Mouse (Mus musculus) gastrocnemius, adult 2 months (tissue): ENCODE results near the gene Cemip. TPM values are rescaled to one million over a fixed set of nuclear protein-coding genes. Genes with fewer than 3 reads are reported as not detected.
"Not testable (repeated sequence)": the region's sequence is repeated elsewhere in the genome, so short reads cannot be mapped to it uniquely, and the experiment has no call there.

ENCODE experiments used
- DNase-seq: peaks from one replicate; pipeline ENCODE4 v3.0.0; 2022
- H3K27ac ChIP-seq: fragments of 200-600 bp; 2 replicates; pipeline ENCODE4 v1.8.1; 2022; ENCODE audit warnings: mild to moderate bottlenecking
- H3K4me3 ChIP-seq: fragments of 200-600 bp; 2 replicates; pipeline ENCODE4 v1.8.1; 2022; ENCODE audit warnings: mild to moderate bottlenecking, moderate library complexity
- CTCF ChIP-seq: fragments of 200-600 bp; IDR thresholded peaks from 2 replicates; pipeline ENCODE4 v1.8.1; 2022; ENCODE audit warnings: antibody characterized with exemption, mild to moderate bottlenecking, moderate library complexity
- intact Hi-C: fragments of 180-260 bp; cut with DNase I; formaldehyde crosslinking; loops from one replicate; pipeline ENCODE4 v1.15.1; 2025
- total RNA-seq, 2 experiments: library from RNA; stranded (reverse); gene quantifications; 2 replicates each; pipeline ENCODE4 v1.2.3; 2021

The Cemip gene
- total RNA-seq, 2 experiments from 2014 or later: not detected

DNA sequence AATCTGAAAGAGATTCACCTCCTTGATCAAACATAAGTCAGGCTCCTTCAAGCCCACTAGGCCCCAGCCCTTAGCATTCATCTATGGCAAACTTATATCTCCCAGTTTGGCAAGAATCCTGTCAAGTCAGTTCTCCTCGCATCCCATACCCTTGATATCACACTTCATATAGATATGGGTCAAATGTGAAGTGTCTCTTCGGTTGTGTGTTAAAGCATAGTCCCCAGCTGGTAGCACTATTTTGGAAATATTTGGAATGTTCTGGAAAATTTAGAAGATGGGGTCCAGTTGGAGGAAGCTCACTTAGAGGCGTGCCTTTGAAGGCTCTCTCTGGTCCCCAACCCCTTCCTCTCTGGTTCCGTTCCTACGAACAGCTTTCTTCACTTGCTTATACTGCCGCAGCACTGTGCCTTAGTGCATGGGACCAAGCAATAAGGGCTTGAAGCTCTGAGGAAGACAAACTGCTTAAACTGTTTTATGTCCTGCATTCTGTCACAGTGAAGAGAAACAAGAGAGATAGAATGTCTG, 172.8 kb downstream of the Cemip start:
- intact Hi-C loops: no loop called here
- no peak for TF ChIP-seq CTCF

GRCm38 (mm10) chr7:83911909-83912308, 174.4 kb downstream of the Cemip start:
- intact Hi-C loops: no loop called here
- Histone ChIP-seq H3K4me3 (no peak overlapping the region), H3K27ac (no peak overlapping the region)
- no peak for TF ChIP-seq CTCF
- no peak for DNase-seq

More for the DNA sequence above, 172.8 kb downstream of the Cemip start:
- Histone ChIP-seq H3K4me3 (no peak overlapping the region), H3K27ac (no peak overlapping the region)
- no peak for DNase-seq

GRCm38 (mm10) chr7:83904831-83905230, 181.5 kb downstream of the Cemip start:
- DNase-seq: no peak
- intact Hi-C loops: no loop called here
- no peak for TF ChIP-seq CTCF
- no peak overlapping the region for H3K4me3 ChIP-seq
- no peak overlapping the region for H3K27ac ChIP-seq

GRCm38 (mm10) chr7:83902296-83903145, 183.8 kb downstream of the Cemip start:
- no peak for DNase-seq
- Histone ChIP-seq H3K4me3 (no peak overlapping the region), H3K27ac (no peak overlapping the region)
- TF ChIP-seq CTCF: no peak
- intact Hi-C loops: no loop called here

DNA sequence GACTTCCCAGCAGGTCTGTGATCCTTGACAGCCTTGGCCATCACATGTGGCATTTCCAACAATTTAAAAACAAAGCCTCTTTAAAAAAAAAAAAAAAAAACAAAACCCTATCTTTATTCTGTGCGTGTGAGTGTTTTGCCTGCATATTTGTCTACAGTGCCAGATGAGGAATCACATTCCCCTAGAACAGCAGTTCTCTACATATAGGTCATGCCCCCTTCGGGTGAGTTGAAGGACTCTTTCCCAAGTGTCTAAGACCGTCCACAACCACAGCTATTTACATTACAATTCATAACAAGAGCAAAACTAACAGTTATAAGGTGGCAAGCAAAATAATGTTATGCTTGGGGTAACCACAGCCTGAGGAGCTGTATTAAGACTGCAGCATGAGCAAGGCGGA, 184.9 kb downstream of the Cemip start:
- Histone ChIP-seq H3K4me3 (no peak overlapping the region), H3K27ac (no peak overlapping the region)
- no peak for TF ChIP-seq CTCF
- no peak for DNase-seq
- intact Hi-C loops: no loop called here

GRCm38 (mm10) chr7:83900519-83900918, 185.8 kb downstream of the Cemip start:
- TF ChIP-seq CTCF: no peak
- no peak for DNase-seq
- Histone ChIP-seq H3K4me3 (no peak overlapping the region), H3K27ac (no peak overlapping the region)
- intact Hi-C loops: no loop called here

DNA sequence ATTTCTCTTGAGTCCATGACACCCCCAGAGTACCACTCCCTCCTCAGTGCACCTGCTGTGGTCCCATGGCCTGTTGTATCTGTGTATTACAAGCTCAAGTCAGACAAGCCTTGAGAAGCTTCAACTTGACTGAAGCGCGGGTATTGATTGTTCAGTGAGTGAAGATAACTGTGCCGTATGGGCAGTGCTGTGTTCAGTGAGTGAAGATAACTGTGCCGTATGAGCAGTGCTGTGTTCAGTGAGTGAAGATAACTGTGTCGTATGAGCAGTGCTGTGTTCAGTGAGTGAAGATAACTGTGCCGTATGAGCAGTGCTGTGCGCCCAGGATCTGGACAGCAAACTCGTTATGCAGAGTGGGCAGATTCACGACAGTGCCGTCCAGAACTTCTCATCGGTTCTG, 188.0 kb downstream of the Cemip start:
- DNase-seq: no peak
- Histone ChIP-seq H3K4me3 (no peak overlapping the region), H3K27ac (no peak overlapping the region)
- intact Hi-C loops: loop anchor here (10.0 kb wide), 1 partner anchor 257 kb away; the partner anchor contains the start of gene Abhd17c
- TF ChIP-seq CTCF: no peak

DNA sequence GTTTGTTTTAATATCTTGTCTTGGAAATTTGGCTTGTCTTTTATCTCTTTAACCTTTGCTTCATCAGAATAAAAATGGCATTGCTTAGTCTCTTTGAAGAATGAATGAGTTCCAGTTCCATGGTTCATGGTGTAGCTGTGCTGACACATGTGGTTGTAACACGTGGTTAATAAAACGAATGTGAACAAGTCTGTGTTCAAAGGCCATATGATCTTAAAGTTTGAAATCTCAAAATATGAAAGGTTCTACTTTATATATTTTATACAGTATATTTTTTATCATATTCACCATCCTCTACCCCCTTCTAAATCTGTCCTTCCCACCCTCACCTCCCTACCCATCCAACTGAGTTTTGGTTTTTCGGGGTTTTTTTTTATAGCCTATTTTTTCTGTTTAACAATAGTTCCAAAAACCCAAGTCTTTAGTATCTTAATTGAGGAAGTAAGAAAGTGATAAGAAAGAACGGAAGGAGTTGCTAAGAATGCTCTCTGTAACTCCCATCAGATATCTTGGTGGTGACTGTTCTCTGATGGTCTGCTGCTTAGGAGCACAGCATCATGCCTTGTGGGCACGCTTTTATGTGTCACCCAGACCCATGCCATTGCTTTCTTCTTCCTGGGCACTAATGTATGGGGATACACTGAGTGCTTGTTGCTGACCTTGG, 190.1 kb downstream of the Cemip start:
- no peak for DNase-seq
- intact Hi-C loops: loop anchor here (10.0 kb wide), 1 partner anchor 259 kb away; the partner anchor contains the start of gene Abhd17c
- Histone ChIP-seq H3K4me3 (no peak overlapping the region), H3K27ac (no peak overlapping the region)
- no peak for TF ChIP-seq CTCF

- H3K27ac ChIP-seq: no peak overlapping the region
- intact Hi-C loops: loop anchor here (5.0 to 10.0 kb wide), 2 partner anchors 260 to 793 kb away; partner anchors contain the start of genes Abhd17c and Zfand6
- no peak overlapping the region for H3K4me3 ChIP-seq
- TF ChIP-seq CTCF: no peak
- DNase-seq: no peak
Observed at GRCm38 (mm10) chr7:83894348-83894747, 192.0 kb downstream of the Cemip start.

GRCm38 (mm10) chr7:83892333-83892669, 194.0 kb downstream of the Cemip start:
- no peak for TF ChIP-seq CTCF
- intact Hi-C loops: loop anchor here (5.0 to 10.0 kb wide), 2 partner anchors 262 to 795 kb away; partner anchors contain the start of genes Abhd17c and Zfand6
- DNase-seq: no peak
- Histone ChIP-seq H3K4me3 (peak overlapping the region; percentile 94), H3K27ac (peak overlapping the region; percentile 89)

DNA sequence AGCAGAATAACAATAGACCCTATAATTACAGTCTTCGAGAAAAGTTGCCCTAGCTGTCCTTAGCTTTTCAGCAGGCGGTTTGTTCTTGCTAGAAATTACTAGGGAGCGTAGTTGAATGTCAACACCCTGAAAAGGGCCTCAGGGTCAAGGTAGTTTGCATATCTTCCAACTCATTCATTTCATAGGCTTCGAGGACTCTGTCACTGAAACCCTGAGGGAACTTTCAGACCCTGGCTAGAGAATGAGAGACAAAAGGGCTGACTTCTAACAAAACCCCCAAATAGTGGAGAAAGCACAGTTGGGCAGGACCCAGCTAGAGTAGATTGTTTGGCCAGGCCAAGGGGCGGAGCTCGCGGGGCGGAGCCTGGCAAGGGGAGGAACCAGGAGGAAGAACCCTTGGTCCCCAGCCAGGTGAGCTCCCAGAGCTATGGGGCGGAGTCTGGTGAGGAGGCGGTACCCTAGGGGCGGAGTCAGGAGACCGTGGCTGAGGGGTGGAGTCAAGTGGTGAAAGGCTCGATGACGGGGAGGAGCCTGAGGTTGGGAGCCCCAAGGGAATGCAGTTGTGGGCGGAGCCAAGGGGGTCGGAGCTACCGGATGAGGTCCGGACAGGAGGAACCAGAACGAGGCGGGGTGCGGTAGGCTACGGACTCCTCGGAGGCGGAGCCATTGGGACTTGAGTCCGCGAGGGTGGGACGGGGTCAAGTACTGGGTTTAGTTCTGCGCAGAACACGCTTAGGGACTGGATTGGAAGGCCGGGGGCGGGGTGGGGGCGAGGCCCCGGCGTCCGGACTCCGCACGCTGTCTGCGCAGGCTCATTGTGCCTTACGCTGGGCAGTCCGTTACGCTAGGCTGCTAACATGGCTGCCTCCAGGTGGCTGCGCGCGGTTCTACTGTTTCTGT, 194.6 kb downstream of the Cemip start:
- TF ChIP-seq CTCF: peak; percentile 32; the same call in 1 of the 2 replicates
- Histone ChIP-seq H3K27ac (peak overlapping the region; percentile 89), H3K4me3 (peak overlapping the region; percentile 94)
- DNase-seq: peak; percentile 100
- intact Hi-C loops: loop anchor here (5.0 to 10.0 kb wide), 2 partner anchors 263 to 796 kb away; partner anchors contain the start of genes Abhd17c and Zfand6

- not testable (repeated sequence) for DNase-seq, H3K4me3 ChIP-seq
- H3K27ac ChIP-seq: peak overlapping the region; percentile 79
- intact Hi-C loops: loop anchor here (2.0 to 10.0 kb wide), 5 partner anchors 83 to 797 kb away; partner anchors contain the start of genes Abhd17c and Zfand6
Observed at GRCm38 (mm10) chr7:83889946-83890345, 196.4 kb downstream of the Cemip start.
